Mouse (Mus musculus): ENCODE results near the gene Nacc2. TPM values are rescaled to one million over a fixed set of nuclear protein-coding genes. Genes with fewer than 3 reads are reported as not detected.

Gene Nacc2
- polyA plus RNA-seq, 1 experiment from 2014 or later, result 5.5 TPM

DNA sequence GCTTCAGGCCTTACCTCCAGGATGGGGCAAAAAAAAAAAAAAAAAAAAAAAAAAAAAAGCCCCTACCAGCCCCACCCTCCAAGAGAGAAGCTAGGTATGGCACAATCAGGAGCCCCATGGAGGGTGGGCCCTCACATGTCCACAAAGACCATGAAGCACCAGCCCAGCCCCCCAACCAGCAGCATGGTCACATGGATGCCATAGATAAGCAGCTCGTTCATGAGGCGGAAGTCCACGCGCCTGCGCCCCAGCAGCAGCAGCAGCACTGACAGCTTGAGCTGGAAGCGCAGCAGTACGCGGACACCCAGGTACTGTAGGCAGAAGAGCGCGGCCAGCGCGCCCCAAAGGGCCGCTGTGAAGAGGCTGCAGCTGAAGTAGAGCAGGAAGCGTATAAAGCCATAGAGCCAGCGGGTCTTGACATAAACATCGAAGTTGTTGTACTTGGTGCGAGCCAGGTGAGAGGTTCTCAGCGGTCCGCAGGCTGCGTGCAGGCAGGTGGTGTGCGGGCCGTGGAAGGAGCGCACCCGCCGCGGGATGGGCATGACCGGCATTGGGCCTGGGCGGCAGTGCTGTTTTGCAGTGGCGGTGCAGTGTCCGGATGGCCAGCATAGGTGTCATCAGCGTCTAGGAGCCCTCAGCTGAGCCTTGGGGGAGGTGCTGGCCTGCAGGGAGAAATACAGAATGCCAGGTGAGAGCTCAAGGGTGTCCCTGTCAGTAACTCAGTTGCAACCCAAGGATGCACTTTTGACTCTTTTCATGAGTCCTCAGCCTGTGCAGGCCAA lies 15.4 kb upstream of the Nacc2 start:
- Histone ChIP-seq H3K36me3 (peaks cover 31% of the 10 kb centered on the region), H3K9me3 (no peaks in the 10 kb centered on the region), H3K4me3 (peak overlapping the region; percentile 90), H3K9ac (no peak overlapping the region), H3K27me3 (no peaks in the 10 kb centered on the region), H3K4me1 (peaks cover 36% of the 10 kb centered on the region), H3K4me2 (peak overlapping the region; percentile 85), H3K27ac (no peak overlapping the region)
- 89% methylated on average over 31 of the region's 31 CpGs for WGBS
- ATAC-seq (ENCODE audit: insufficient number of reproducible peaks, low FRiP score, low TSS enrichment, low read depth), result no peak

DNA sequence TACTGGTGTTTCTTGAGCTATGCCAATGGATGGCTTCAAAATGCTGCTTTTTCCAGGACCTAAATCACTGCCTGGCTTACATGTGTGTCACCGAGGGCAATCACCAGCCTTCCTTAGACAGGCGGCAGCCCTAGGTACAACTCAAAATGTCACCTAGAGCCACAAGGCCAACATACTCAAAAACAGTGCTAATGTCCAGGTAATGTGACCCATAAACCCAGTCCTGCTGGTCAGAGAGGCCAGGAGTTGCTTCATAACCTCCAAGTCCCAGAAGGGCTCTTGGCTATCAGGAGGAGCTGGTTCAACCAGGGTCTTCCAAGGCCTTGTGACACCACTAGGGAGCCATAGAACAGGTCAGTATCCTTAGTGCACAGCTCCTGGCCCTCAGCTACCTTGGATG lies 11.6 kb upstream of the Nacc2 start:
- Histone ChIP-seq H3K4me1 (peaks cover 44% of the 10 kb centered on the region), H3K9me3 (no peaks in the 10 kb centered on the region), H3K27me3 (no peaks in the 10 kb centered on the region), H3K4me3 (no peak overlapping the region), H3K9ac (no peak overlapping the region), H3K4me2 (no peak overlapping the region), H3K36me3 (peaks cover 31% of the 10 kb centered on the region), H3K27ac (no peak overlapping the region)
- WGBS, result 87% methylated on average over 2 of the region's 2 CpGs
- no peak for ATAC-seq (ENCODE audit: insufficient number of reproducible peaks, low FRiP score, low TSS enrichment, low read depth)

DNA sequence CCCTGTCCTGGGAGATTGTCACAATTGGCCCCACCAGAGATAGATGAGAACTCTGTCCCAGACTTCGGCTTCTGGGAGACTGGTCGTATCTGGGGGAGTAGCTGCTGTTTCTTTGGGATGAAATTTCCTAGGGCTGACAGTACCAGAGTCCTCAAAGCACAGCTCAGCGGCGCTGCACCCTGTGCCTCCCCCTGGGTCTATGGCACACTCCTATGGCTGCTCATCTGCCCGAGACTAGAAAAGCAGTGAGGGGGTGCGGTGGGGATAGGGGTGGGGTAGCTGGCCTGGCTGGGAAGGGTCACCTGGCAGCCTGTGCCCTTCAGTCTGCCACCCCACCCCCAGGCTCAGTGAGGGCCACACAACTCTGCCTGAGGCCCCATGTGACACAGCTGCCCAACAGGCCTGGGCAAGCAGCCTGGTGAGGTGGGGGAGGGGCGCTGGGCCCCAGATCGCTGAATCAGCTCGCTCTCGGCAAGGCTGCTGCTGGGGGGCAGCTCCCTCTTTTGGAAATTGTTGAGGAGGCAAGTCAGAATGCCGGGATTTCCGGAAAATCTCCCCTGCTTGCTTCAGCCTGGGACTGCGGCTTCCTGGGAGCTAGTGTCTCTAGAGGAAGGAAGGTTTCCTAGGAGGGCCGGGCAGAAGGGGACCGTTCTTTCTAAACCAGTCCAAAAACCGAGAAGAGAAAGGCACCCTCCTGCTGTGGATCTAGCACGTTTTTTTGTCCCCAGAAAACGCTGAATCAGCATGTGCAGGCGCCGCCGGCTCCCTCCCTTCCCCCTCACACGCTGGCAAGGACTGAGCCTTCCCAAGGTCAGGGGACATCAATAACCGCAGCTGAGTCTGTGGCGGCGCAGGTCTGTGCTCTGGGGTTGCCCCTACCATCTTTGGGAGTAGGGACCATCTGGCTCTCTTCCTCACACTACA lies 9.9 kb upstream of the Nacc2 start:
- ATAC-seq (ENCODE audit: insufficient number of reproducible peaks, low FRiP score, low TSS enrichment, low read depth), result peak; percentile 64; the same call in 1 of the 2 replicates
- Histone ChIP-seq H3K4me1 (peaks cover 29% of the 10 kb centered on the region), H3K4me3 (peak overlapping the region; percentile 35), H3K36me3 (peaks cover 24% of the 10 kb centered on the region; the same call in 1 of the 2 replicates), H3K9me3 (no peaks in the 10 kb centered on the region), H3K4me2 (peak overlapping the region; percentile 68), H3K27ac (peak overlapping the region; percentile 84), H3K27me3 (no peaks in the 10 kb centered on the region), H3K9ac (peak overlapping the region; percentile 28; the same call in 1 of the 2 replicates)
- 5% methylated on average over 25 of the region's 25 CpGs for WGBS

DNA sequence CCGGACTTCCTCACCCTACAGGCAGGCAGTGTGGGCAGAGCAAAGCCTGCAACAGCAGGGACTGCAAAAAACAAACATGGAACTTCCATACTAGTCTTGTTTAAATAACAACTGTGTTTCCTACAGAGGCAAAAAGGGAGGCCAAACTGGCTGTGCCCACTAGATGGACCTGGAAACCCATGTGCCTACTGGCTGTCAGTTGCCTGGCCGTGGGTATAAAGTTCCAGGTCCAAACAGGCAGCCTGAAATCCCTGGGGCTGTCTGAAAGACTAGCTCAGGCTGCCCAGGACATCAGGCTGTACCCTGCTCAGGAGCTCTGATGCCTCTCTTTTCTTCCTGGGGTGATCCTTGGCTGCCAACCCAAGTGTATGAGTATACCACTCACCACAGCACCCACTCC lies 8.3 kb upstream of the Nacc2 start:
- Histone ChIP-seq H3K27ac (no peak overlapping the region), H3K9ac (no peak overlapping the region), H3K27me3 (no peaks in the 10 kb centered on the region), H3K36me3 (peaks cover 9% of the 10 kb centered on the region; the same call in 1 of the 2 replicates), H3K4me3 (no peak overlapping the region), H3K4me2 (no peak overlapping the region), H3K9me3 (no peaks in the 10 kb centered on the region), H3K4me1 (peaks cover 25% of the 10 kb centered on the region)
- ATAC-seq (ENCODE audit: insufficient number of reproducible peaks, low FRiP score, low TSS enrichment, low read depth), result no peak
- WGBS, result 67% methylated on average over 2 of the region's 2 CpGs

DNA sequence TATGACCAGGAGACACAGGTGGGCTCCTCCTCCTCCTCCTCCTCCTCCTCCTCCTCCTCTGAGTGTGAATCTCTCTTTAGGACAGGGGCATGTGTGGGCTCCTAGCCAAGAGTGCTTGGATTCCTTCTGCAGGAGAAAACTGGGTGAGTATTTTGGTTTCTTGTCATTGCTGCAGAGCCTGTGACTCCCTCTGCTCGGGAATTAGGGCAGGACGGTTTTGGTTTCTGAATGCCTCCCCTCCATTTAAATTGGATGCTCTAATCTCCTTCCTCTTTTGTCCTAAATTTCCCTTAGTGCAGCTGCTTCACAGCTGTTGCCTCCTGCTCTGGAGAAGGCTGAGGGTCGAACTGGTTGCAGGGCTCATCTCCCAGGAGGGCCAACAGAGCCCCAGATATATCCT lies 6.9 kb upstream of the Nacc2 start:
- ATAC-seq (ENCODE audit: insufficient number of reproducible peaks, low FRiP score, low TSS enrichment, low read depth), result no peak
- Histone ChIP-seq H3K9ac (no peak overlapping the region), H3K9me3 (no peaks in the 10 kb centered on the region), H3K4me2 (no peak overlapping the region), H3K36me3 (no peaks in the 10 kb centered on the region), H3K4me1 (peaks cover 25% of the 10 kb centered on the region), H3K4me3 (no peak overlapping the region), H3K27me3 (no peaks in the 10 kb centered on the region), H3K27ac (no peak overlapping the region)
- 53% methylated on average over 3 of the region's 3 CpGs for WGBS

DNA sequence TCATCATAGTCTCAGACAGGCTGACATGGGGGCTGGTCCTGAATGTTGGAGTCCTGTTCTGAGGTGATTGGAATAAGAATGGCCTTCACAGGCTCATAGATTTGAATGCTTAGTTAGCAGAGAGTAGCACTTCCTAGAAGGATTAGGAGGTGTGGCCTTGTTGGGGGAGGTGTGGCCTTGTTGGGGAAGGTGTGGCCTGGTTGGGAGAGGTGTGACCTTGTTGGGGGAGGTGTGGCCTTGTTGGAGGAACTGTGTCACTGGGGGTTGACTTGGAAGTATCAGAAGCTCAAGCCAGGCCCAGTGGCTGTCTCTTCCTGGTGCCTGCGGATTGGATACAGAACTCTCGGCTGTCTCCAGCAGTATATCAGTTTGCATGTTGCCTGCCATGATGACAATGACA lies 6.3 kb upstream of the Nacc2 start:
- Histone ChIP-seq H3K9me3 (no peaks in the 10 kb centered on the region), H3K4me1 (peaks cover 25% of the 10 kb centered on the region), H3K9ac (no peak overlapping the region), H3K4me2 (no peak overlapping the region), H3K27ac (no peak overlapping the region), H3K27me3 (no peaks in the 10 kb centered on the region), H3K4me3 (no peak overlapping the region), H3K36me3 (no peaks in the 10 kb centered on the region)
- ATAC-seq (ENCODE audit: insufficient number of reproducible peaks, low FRiP score, low TSS enrichment, low read depth), result no peak
- 89% methylated on average over 2 of the region's 2 CpGs for WGBS

DNA sequence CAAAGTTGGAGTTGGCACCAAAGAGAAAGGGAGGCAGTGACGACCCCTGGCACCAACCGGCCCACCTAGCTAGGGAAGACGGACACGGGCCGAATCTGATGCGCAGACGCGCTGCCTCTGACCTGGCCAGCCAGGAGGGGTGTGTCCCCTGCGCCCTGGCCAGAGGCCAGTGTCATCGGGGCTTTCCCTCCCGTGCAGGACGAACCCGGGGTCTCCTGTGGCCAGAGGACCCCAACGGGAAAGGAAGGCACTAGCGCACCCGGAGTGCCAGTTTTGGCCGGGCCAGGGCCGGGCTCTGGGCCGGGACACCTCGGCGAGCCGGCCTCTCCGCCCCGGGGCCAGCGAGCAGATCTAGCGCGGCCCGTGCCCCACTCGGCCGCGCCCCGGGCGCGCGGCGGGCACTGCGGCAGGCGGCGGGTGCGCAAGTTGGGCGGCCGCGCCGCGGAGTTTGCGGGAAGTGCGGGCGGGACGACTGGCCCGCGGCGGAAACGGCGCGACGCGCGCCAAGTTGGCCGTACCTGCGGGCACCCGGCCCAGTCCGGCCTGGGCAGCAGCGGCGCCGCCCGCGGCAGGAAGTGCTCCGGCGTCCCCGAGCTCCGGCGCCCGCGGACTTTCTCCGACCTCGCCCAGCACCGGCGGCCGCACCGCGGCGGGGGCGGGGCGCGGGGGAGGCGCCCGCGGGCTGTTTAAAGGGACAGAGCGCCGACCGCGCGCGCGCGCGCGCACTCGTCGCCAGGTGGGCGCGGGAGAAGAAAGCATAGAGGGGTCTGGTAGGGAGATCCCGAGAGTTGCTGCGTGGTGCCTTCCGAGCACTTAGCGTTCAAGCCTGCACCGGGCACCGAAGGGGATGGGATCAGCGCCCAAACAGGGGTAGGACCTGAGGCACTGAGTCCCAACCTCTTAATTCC lies 595 bp downstream of the Nacc2 start:
- peak overlapping the region; percentile 62 for H3K27ac ChIP-seq
- peaks cover 30% of the 10 kb centered on the region for H3K4me1 ChIP-seq
- H3K9me3 ChIP-seq, result no peaks in the 10 kb centered on the region
- H3K4me2 ChIP-seq, result peak overlapping the region; percentile 98
- H3K9ac ChIP-seq, result peak overlapping the region; percentile 62
- peak overlapping the region; percentile 74 for H3K4me3 ChIP-seq
- peak; percentile 16; the same call in 1 of the 2 replicates for ATAC-seq (ENCODE audit: insufficient number of reproducible peaks, low FRiP score, low TSS enrichment, low read depth)
- H3K27me3 ChIP-seq, result peaks cover 21% of the 10 kb centered on the region
- under 1% methylated on average over 101 of the region's 109 CpGs for WGBS
- no peaks in the 10 kb centered on the region for H3K36me3 ChIP-seq

DNA sequence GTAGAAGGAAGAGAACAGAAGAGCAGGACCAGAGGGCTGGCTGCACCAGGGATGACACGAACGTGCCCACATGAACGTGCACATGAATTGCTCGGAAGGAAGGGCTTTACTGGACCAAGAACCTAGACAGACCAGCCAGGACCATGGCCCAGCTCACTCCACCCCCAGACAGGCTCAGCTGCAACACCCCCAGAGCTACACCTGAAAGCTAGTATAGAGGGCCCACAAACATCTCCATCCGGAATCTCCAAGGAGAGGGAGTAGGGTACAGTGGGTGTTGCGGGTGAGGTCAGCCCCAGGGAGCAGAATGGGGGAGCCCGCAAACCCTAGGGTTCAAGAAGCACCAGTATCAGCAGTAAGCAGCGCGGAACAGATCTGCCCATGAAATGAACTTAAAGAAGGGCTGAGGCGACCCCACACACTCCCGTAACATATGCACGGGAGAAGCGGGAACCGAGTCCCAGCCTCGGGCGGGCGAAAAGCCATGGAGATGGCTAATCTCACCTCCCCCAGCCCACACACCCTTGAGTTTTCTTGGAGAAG lies 1.4 kb downstream of the Nacc2 start:
- Histone ChIP-seq H3K4me3 (peak overlapping the region; percentile 74), H3K36me3 (no peaks in the 10 kb centered on the region), H3K9me3 (no peaks in the 10 kb centered on the region), H3K27ac (no peak overlapping the region), H3K4me1 (peaks cover 30% of the 10 kb centered on the region), H3K4me2 (peak overlapping the region; percentile 98), H3K9ac (0 out of 2 replicates have a peak overlapping the region, but pooled peaks have one; percentile 62), H3K27me3 (peaks cover 21% of the 10 kb centered on the region)
- ATAC-seq (ENCODE audit: insufficient number of reproducible peaks, low FRiP score, low TSS enrichment, low read depth), result no peak
- WGBS, result 25% methylated on average over 17 of the region's 17 CpGs

DNA sequence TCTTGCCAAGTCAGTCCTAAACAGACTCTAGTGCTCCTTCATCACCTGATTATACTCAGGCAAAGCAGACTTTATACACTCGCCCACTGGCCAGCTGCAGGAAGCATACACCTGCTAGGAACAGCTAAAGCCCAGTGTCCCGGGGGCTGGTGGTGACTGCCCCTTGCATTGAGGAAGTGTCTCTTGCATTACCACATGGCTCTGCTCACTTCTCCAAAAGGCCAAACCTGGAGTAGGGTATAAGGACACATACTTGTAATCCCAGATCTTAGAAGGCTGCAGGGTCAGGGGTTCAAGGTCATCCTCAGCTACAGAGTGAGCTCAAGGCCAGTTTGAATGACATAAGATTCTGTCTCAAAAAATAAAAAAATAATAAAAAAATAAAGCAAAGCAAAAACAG lies 3.4 kb downstream of the Nacc2 start:
- H3K4me1 ChIP-seq, result peaks cover 30% of the 10 kb centered on the region
- H3K36me3 ChIP-seq, result no peaks in the 10 kb centered on the region
- H3K9ac ChIP-seq, result no peak overlapping the region
- no peak overlapping the region for H3K4me3 ChIP-seq
- ATAC-seq (ENCODE audit: insufficient number of reproducible peaks, low FRiP score, low TSS enrichment, low read depth), result no peak
- no peaks in the 10 kb centered on the region for H3K9me3 ChIP-seq
- whole genome bisulfite sequencing, result 60% methylated on average over 2 of the region's 2 CpGs
- H3K27me3 ChIP-seq, result peaks cover 21% of the 10 kb centered on the region
- H3K27ac ChIP-seq, result no peak overlapping the region
- H3K4me2 ChIP-seq, result no peak overlapping the region

DNA sequence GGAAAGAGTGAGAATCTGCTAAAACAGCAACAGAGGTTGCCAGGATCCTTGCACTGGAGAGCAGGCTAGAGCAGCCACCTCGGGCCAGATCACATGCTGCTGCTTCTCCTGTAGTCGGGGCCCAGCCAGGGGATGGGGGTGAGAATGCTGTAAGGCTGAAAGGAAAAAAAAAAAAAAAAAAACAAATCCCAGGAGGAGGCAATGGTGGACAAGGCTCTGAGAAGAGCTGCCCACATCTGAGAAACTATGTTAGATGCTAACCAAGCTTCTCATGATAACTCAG lies 3.8 kb downstream of the Nacc2 start:
- H3K9me3 ChIP-seq, result no peaks in the 10 kb centered on the region
- no peak overlapping the region for H3K4me3 ChIP-seq
- H3K27me3 ChIP-seq, result peaks cover 21% of the 10 kb centered on the region
- no peaks in the 10 kb centered on the region for H3K36me3 ChIP-seq
- H3K4me2 ChIP-seq, result peak overlapping the region; percentile 10; the same call in 1 of the 2 replicates
- no peak overlapping the region for H3K9ac ChIP-seq
- H3K27ac ChIP-seq, result peak overlapping the region; percentile 43
- ATAC-seq (ENCODE audit: insufficient number of reproducible peaks, low FRiP score, low TSS enrichment, low read depth), result no peak
- WGBS, result 27% methylated on average over 2 of the region's 2 CpGs
- H3K4me1 ChIP-seq, result peaks cover 30% of the 10 kb centered on the region

Measured in limb, embryonic 15.5 days (tissue).